Mouse (Mus musculus): ENCODE results near the gene Scube2.

DNA sequence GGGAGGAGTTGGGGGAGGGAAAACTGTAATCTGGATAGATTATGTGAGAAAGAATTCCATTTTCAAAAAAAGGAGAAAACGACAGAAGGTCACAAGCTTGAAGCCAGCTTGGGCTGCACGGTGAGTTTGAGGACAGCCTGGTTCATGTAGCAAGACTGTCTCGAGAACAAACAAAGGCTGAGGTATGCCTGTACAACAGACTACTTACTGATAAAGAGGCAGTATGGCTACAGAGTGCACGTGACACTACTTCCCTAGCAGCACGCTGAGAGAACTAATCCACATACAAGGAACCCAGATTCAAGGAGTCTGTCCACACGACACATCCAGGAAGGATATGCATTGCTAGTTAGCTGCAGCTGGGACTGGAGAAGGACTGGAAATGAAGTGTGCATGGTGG is 6.1 kb downstream of the Scube2 start:
- no peak for TF ChIP-seq CTCF (IDR thresholded peaks at IDR 0.05)
- no peak for TF ChIP-seq POLR2A (IDR thresholded peaks at IDR 0.05; ENCODE audit: insufficient read depth, low read depth, low read length)

Measured in heart, adult 2 months (tissue).